Mouse (Mus musculus) megakaryocyte, embryonic 14.5 days (primary cell): Measurements from ENCODE around the gene Qars.

Experiments
- FLI1 ChIP-seq: IDR thresholded peaks from 2 replicates; pipeline ENCODE4 v1.6.1; 2012; ENCODE audit warnings: low read length, inconsistent platforms, mixed read lengths
- GATA1 ChIP-seq: IDR thresholded peaks from 3 replicates; pipeline ENCODE4 v1.6.1; 2012; ENCODE audit warnings: mixed read lengths, low read length, inconsistent platforms, borderline replicate concordance

DNA sequence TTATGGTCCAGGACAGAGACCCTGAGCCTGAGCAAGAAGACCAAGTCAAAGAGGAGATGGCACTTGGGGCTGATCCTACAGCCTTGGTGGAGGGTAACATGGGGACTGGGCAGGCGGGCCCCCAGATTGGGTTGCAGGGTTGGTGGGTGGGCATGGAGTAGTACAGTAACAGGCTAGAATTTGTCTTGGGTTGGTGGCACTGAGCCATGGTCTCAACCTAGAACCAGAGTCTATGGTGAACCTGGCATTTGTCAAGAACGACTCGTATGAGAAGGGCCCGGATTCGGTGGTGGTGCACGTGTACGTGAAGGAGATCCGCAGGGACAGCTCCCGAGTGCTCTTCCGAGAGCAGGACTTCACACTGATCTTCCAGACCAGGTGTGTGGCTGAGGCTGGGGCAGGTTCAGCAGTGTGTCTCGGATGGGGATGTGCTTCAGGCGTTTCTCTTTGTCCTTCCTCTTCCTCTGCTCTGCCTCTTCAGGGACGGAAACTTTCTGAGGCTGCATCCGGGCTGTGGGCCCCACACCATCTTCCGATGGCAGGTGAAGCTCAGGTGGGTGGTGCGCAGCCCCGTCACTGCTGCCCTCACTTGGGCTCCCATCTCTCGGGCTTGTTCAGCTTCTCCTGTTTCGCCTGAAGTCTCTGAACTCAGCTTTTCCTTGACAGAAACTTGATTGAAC is 13.2 kb upstream of the Qars start:
- TF ChIP-seq GATA1 (no peak), FLI1 (no peak)
